Mouse (Mus musculus) midbrain, embryonic 11.5 days (tissue): ENCODE measurements around the gene Rilp. TPM values are rescaled to one million over a fixed set of nuclear protein-coding genes. Genes with fewer than 3 reads are reported as not detected.

Experiments
- ATAC-seq: fragments of 200-750 bp; cut with Nextera tagmentation; 2 replicates; pipeline ENCODE4 v1.8.0; 2017; ENCODE audit warnings: moderate TSS enrichment, moderate library complexity; ENCODE audit not compliant: low FRiP score
- DNase-seq: peaks from one replicate; pipeline ENCODE4 v3.0.0; 2015; ENCODE audit warnings: low spot score; ENCODE audit errors: missing footprints
- H3K27ac ChIP-seq: fragments of 300-500 bp; sonication (generic); 2 replicates; pipeline ENCODE4 v1.5.1; 2014; ENCODE audit warnings: low read depth, low read length
- H3K27me3 ChIP-seq: fragments of 300-500 bp; sonication (generic); 2 replicates; pipeline ENCODE4 v1.6.1; 2014; ENCODE audit warnings: mild to moderate bottlenecking, low read length, moderate library complexity, mixed read lengths; ENCODE audit not compliant: control insufficient read depth, insufficient read depth
- H3K36me3 ChIP-seq: fragments of 300-500 bp; sonication (generic); 2 replicates; pipeline ENCODE4 v1.6.1; 2014; ENCODE audit warnings: mild to moderate bottlenecking, low read length, moderate library complexity, mixed read lengths; ENCODE audit not compliant: control insufficient read depth, insufficient read depth
- H3K4me1 ChIP-seq: fragments of 300-500 bp; sonication (generic); 2 replicates; pipeline ENCODE4 v1.6.1; 2014; ENCODE audit warnings: low read length; ENCODE audit not compliant: control insufficient read depth, insufficient read depth
- H3K4me2 ChIP-seq: fragments of 300-500 bp; sonication (generic); 2 replicates; pipeline ENCODE4 v1.6.1; 2014; ENCODE audit warnings: mild to moderate bottlenecking, moderate library complexity
- H3K4me3 ChIP-seq: fragments of 300-500 bp; sonication (generic); 2 replicates; pipeline ENCODE4 v1.5.1; 2014; ENCODE audit warnings: low read depth, low read length
- H3K9ac ChIP-seq: fragments of 300-500 bp; sonication (generic); 2 replicates; pipeline ENCODE4 v1.6.1; 2014; ENCODE audit warnings: low read length
- H3K9me3 ChIP-seq: fragments of 300-500 bp; sonication (generic); 2 replicates; pipeline ENCODE4 v1.6.1; 2016; ENCODE audit warnings: low read length; ENCODE audit not compliant: control insufficient read depth
- WGBS: fragments of 180-500 bp; shearing (Covaris S2); extraction: QIAGEN DNeasy Blood & Tissue Kit; methylation state at CpG from one replicate; pipeline ENCODE4 v1.1.7; 2014; 5-methylcytosine and 5-hydroxymethylcytosine counted together
- polyA plus RNA-seq: library from polyadenylated mRNA; unstranded; fragments of >200 nt; fragmentation: Nextera tagmentation; extraction: Ambion mirVana; gene quantifications from 2 replicates; pipeline ENCODE4 v1.2.1, GENCODE M21; 2014

Rilp gene
- 0.53 and 0.72 TPM in 2 replicates for polyA plus RNA-seq

DNA sequence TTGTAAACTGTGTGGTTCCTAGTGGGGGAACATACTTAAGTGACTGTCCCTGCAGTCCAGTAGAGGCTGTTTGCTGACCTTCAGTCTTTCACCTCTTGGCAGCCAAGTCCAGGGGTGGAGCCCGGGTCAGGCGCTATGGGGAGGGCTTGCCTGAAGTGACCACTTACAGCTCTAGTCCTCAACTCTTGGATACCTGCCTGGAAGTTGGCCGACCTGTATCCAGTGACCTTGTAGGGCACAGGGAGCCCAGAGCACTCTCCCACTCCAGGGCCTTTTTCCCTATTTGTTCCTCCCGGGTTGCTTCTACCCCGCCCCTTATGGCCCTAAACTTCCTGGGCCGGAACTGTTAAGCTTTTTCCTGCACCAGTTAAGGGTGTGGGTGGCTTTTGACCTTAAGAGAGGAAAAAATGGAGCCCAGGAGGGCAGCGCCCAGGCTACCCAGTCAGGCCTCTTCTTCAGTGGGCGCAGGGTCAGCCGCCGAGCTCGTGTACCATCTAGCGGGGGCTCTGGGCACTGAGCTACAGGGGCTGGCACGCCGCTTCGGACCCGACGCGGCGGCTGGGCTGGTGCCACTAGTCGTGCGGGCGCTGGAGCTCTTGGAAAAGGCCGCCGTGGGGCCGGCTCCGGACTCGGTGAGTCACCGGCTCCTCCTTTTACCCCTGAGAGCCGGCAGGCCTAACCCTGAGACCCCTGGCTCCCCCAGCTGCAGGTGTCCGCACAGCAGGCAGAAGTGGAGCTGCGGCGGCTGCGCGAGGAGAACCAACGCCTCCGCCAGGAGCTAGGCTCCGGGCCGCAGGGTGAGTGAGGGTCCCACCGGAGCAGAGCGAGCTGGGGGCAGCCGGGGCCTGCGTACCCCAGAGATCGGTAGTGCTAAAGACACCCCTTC lies at the start of gene Rilp:
Rilp (plus strand) TSS at position 354 of the 886 bp plus-strand sequence.
- ATAC-seq, result peak; percentile 84
- H3K4me3 ChIP-seq, result peak within 1 kb of the TSS; percentile 41
- DNase-seq, result no peak
- 2% methylated on average over 43 of the region's 43 CpGs for WGBS
- H3K27ac ChIP-seq, result peak within 1 kb of the TSS; percentile 44
- no peaks in the 10 kb centered on the region for H3K9me3 ChIP-seq
- H3K4me2 ChIP-seq, result peak within 1 kb of the TSS; percentile 95
- peaks cover 24% of the 10 kb centered on the region for H3K36me3 ChIP-seq
- peak within 1 kb of the TSS; percentile 64 for H3K9ac ChIP-seq
- H3K27me3 ChIP-seq, result no peaks in the 10 kb centered on the region
- peaks cover 13% of the 10 kb centered on the region for H3K4me1 ChIP-seq

DNA sequence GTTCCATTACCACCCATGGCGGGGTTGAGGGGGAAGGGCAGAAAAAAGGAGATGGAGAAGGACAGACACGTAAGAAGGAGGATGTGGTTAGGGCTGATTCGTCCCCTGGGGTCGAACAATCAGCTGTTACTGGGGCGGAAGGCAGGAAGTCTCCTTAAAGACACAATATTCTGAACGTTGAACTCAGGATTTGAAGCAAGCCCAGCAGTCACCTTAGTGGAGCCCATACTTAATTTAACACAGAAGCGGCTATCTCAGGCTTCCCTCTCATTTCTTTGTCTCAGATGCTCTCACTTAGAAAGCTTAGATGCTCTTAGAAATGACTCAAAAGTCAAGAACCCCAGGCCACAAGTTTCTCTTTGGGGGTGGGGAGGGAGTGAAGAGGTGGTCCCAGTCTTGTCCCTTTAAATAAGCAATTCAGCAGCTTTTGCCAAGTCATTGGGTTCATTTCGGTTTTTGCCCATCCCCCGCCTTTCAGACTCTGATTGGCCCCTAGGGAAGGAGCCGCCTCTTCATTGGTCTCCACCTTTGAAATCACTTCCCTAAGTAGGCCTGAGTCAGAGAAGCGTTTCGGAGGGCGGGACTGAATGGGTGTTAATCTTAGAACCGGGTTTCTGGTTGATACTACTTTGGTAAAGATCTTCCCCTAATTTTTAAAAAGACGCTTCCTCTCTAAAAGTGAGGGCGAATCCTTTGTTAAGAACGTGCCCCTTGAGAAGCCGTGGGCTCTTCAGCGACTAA lies 49.6 kb upstream of the Rilp start:
- Histone ChIP-seq H3K4me1 (peaks cover 17% of the 10 kb centered on the region), H3K4me2 (peak overlapping the region; percentile 91), H3K9me3 (no peaks in the 10 kb centered on the region), H3K27ac (peak overlapping the region; percentile 82), H3K9ac (peak overlapping the region; percentile 54), H3K36me3 (no peaks in the 10 kb centered on the region), H3K27me3 (no peaks in the 10 kb centered on the region), H3K4me3 (peak overlapping the region; percentile 62)
- DNase-seq (peak; percentile 97), ATAC-seq (peak; percentile 31; the same call in 1 of the 2 replicates)
- WGBS, result 2% methylated on average over 19 of the region's 19 CpGs

DNA sequence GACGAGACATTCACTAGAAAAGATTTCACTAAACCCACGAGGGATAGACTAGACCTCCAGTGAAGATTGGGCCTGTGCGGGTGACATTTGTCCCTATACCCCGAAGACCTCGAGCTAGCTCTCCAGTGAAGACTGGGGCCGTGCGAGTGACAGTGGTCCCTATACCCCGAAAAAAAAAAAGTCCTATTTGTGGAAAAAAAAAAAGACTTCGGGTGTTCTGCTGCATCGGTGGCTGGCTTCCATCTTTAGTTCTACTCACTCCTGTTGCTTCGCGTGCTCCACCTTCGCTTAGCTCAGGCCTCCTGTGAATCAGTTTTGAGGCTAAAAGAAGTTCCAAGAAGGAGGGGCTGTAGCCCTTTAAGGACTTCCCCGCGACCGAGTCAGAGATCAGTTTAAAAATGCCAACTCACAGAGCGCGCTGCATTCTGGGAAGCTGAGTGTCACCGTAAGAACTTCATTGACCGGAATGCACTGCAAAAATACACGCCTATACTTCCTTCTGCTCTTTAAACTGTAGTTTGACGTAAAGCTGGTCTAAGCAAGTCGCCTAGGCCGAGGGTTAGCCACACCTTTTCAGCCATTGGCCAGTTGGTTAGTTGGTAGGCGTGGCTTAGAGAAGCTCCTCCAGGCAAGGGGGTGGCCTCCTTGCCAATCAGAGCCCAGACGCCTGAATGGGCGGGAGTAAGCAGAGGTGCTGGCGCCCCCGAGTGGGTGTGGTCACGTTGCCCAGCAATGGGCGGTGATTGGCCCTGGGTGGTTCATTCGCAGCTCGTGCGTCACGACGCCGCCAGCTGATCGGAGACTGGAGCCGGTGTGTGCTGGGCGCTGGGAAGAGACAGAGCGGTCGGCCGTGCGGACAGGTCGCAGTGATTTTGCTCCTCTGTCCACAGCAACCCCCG lies 48.8 kb upstream of the Rilp start, which contains the start of gene Tlcd2:
Tlcd2 (plus strand) TSS at position 872 of the 899 bp plus-strand sequence.
- WGBS, result under 1% methylated on average over 46 of the region's 46 CpGs
- H3K9me3 ChIP-seq, result no peaks in the 10 kb centered on the region
- H3K4me1 ChIP-seq, result peaks cover 17% of the 10 kb centered on the region
- ATAC-seq (peak; percentile 95), DNase-seq (peak; percentile 99)
- H3K4me3 ChIP-seq, result peak within 1 kb of the TSS; percentile 62
- H3K27me3 ChIP-seq, result no peaks in the 10 kb centered on the region
- H3K9ac ChIP-seq, result peak within 1 kb of the TSS; percentile 63
- H3K27ac ChIP-seq, result peak within 1 kb of the TSS; percentile 82
- peak within 1 kb of the TSS; percentile 91 for H3K4me2 ChIP-seq
- H3K36me3 ChIP-seq, result no peaks in the 10 kb centered on the region

DNA sequence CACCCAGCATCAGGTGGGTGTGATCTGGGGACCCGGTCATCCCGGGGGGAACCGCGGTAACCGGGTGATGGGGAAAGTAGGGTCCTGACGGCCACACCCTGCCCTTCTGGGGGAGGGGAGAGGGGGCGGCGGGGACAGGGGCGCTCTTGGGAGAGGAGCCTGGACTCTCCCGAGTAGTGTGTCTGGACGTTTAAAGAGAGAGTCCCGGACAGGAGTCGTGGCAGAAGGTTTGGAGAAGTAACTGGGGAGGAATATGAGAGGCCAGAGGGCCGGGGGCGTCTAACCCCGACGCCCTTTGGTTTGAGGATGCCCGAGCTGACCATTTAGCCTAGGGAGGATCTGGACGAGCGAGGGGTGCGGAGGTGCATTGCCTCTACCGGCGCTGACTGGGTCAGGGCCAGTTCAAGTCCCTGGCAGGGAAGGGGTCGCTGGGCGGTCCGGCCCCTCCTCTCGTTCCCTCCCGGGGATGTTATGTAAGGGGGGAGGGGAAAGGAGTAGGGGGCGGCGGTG lies 48.1 kb upstream of the Rilp start:
- Histone ChIP-seq H3K9me3 (no peaks in the 10 kb centered on the region), H3K27ac (no peak overlapping the region), H3K4me3 (peak overlapping the region; percentile 62), H3K4me1 (peaks cover 17% of the 10 kb centered on the region), H3K36me3 (no peaks in the 10 kb centered on the region), H3K9ac (peak overlapping the region; percentile 63), H3K27me3 (no peaks in the 10 kb centered on the region), H3K4me2 (peak overlapping the region; percentile 69)
- under 1% methylated on average over 26 of the region's 30 CpGs for WGBS
- DNase-seq, result peak; percentile 85
- peak; percentile 65 for ATAC-seq

DNA sequence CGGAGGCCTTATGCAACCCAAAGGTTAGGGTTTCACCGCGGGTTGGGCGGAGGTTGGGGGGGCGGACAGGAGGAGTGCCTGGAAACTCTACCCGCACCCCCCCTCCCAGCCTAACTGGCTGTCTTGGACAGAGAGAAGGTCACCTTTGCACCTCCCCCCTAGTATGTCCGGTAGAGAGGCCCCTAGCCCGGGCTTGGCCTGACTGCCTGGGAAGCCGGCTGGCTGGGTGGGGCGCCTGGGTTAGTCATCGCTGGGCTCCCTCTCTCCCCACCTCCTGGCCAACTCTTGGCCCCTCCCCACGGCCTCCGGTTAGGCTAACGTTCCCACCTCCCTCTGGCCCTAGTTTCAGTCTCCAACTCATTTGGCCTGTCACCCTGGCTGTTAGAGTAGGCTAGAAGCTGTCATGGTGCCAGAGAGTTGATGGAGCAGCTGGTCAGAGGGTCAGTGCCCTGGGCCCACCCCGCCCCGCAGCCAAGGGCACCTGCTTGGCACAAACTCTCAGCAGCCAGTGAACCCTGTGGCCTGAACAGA lies 47.6 kb upstream of the Rilp start:
- WGBS, result 7% methylated on average over 13 of the region's 16 CpGs
- Histone ChIP-seq H3K4me3 (peak overlapping the region; percentile 62), H3K4me1 (peaks cover 17% of the 10 kb centered on the region), H3K27me3 (no peaks in the 10 kb centered on the region), H3K9ac (peak overlapping the region; percentile 63), H3K36me3 (no peaks in the 10 kb centered on the region), H3K27ac (no peak overlapping the region), H3K4me2 (peak overlapping the region; percentile 69), H3K9me3 (no peaks in the 10 kb centered on the region)
- DNase-seq, result no peak
- ATAC-seq, result no peak

DNA sequence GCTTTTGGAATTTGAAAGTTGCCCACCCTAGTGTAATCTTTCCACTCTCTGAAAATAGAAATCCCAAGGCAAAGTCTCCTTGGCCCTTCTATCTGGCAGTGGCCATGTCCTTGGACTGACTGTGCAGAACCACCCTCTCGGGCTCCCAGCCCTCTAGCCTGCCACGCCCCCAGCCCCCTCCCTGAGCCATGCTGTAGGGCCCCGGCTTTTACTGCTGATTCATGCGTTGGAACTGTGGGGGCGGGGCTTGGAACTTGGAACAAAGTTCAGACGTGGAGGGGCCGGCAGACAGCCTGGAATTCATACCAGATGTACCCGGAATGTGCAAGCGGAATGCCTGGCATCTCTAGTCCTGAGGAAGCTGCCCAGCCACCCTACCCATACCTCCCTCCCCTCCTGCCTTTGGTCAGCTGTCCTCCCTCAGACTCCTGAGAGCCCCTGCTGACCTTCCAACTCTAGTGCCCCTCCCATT lies 47.0 kb upstream of the Rilp start:
- Histone ChIP-seq H3K27me3 (no peaks in the 10 kb centered on the region), H3K27ac (no peak overlapping the region), H3K4me1 (peaks cover 17% of the 10 kb centered on the region), H3K36me3 (no peaks in the 10 kb centered on the region), H3K4me2 (peak overlapping the region; percentile 69), H3K4me3 (no peak overlapping the region), H3K9me3 (no peaks in the 10 kb centered on the region), H3K9ac (no peak overlapping the region; the same call in 1 of the 2 replicates)
- DNase-seq (peak; percentile 87), ATAC-seq (no peak)
- 9% methylated on average over 9 of the region's 9 CpGs for WGBS

DNA sequence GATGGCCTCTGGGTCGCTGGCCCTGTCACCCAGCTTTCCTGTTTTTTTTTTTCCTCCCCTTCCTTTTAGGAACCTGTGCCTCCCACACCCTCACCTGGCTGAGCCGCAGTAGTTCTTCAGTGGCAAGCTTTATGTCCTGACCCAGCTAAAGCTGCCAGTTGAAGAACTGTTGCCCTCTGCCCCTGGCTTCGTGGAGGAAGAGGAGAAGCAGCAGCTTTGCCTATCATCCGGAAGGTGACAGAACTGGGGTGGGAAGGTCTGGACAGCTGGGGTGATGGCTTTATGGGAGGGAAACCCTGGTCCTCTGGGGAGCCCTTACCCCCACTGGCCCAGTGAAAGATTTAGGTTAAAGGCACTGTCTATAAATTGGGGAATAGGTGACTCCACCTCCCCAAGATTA lies 46.3 kb upstream of the Rilp start:
- ATAC-seq (no peak), DNase-seq (no peak)
- no peaks in the 10 kb centered on the region for H3K36me3 ChIP-seq
- H3K4me2 ChIP-seq, result no peak overlapping the region
- no peak overlapping the region for H3K27ac ChIP-seq
- H3K9ac ChIP-seq, result no peak overlapping the region
- H3K4me1 ChIP-seq, result peaks cover 17% of the 10 kb centered on the region
- no peaks in the 10 kb centered on the region for H3K9me3 ChIP-seq
- H3K27me3 ChIP-seq, result no peaks in the 10 kb centered on the region
- 72% methylated on average over 4 of the region's 4 CpGs for WGBS
- no peak overlapping the region for H3K4me3 ChIP-seq

DNA sequence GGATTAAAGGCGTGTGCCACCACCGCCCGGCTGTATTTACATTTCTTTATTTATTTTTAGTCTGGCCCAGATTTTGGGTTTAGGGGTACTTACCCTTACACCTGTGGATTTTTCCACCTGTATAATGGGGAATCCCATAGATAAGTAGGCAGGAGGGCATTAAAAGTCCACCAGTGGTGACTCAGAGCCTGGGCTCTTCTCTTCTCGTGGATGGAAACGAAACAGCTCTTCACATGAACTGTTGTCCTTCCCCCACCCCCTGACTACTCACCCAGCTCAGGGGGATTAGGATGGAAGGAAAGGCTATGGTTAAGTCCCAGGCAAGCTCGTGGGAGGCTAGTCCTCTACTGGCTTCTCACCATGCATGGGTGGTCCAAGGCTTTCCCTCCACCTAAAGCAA lies 45.5 kb upstream of the Rilp start:
- WGBS, result 86% methylated on average over 6 of the region's 6 CpGs
- Histone ChIP-seq H3K9me3 (no peaks in the 10 kb centered on the region), H3K27ac (no peak overlapping the region), H3K9ac (no peak overlapping the region), H3K4me1 (peaks cover 17% of the 10 kb centered on the region), H3K36me3 (no peaks in the 10 kb centered on the region), H3K4me3 (no peak overlapping the region), H3K4me2 (no peak overlapping the region), H3K27me3 (no peaks in the 10 kb centered on the region)
- DNase-seq (no peak), ATAC-seq (no peak)
